Mouse (Mus musculus) CH12.LX (cell line): ENCODE results near the gene Ephb6. TPM values are rescaled to one million over a fixed set of nuclear protein-coding genes. Genes with fewer than 3 reads are reported as not detected.

Experiments used
- DNase-seq: peaks from one replicate; pipeline ENCODE4 v3.0.0-alpha.2; 2013; ENCODE audit errors: extremely low read depth
- H3K27ac ChIP-seq: 2 replicates; pipeline ENCODE4 v1.5.1; 2012; ENCODE audit warnings: low read depth, mild to moderate bottlenecking, control low read depth, moderate library complexity; ENCODE audit not compliant: insufficient read depth
- H3K27me3 ChIP-seq: replicated peaks from 2 replicates; pipeline ENCODE3; 2012; ENCODE audit warnings: inconsistent platforms
- H3K36me3 ChIP-seq, 2 experiments: replicated peaks in 1 of 2; 2 replicates each; pipeline versions ENCODE3 to v1.6.1; 2012; ENCODE audit warnings: inconsistent platforms in 1 of 2, low read length in 1 of 2, mild to moderate bottlenecking in 1 of 2, mixed read lengths in 1 of 2, moderate library complexity in 1 of 2; ENCODE audit not compliant: control insufficient read depth in 1 of 2, insufficient read depth in 1 of 2
- H3K4me1 ChIP-seq, 2 experiments: 2 replicates each; pipeline ENCODE4 v1.6.1; 2012; ENCODE audit warnings: inconsistent platforms in 1 of 2, moderate library complexity in 1 of 2; ENCODE audit not compliant: insufficient read depth in 2 of 2, control insufficient read depth in 1 of 2
- H3K4me2 ChIP-seq: 2 replicates; pipeline ENCODE4 v1.6.1; 2012; ENCODE audit warnings: low read depth, mild to moderate bottlenecking, control low read depth; ENCODE audit not compliant: poor library complexity, insufficient read depth, severe bottlenecking
- H3K4me3 ChIP-seq, 3 experiments: fragments of 150-350 bp in 1 of 3; sonication (generic) in 1 of 3; replicated peaks in 1 of 3; 2 replicates each; pipeline versions ENCODE3 to v1.5.1; 2011 to 2012; ENCODE audit warnings: low read depth in 2 of 3, low read length in 2 of 3, mild to moderate bottlenecking in 2 of 3, moderate library complexity in 2 of 3, control low read depth in 1 of 3, improper control_type of control experiment in 1 of 3, inconsistent platforms in 1 of 3, mixed read lengths in 1 of 3; ENCODE audit not compliant: poor library complexity in 1 of 3
- H3K79me2 ChIP-seq: replicated peaks from 2 replicates; pipeline ENCODE4 v1.6.1; 2012; ENCODE audit warnings: mild to moderate bottlenecking, moderate library complexity; ENCODE audit not compliant: control insufficient read depth, poor library complexity, insufficient read depth, severe bottlenecking; ENCODE audit errors: extremely low read depth
- H3K9ac ChIP-seq: 2 replicates; pipeline ENCODE4 v1.6.1; 2012; ENCODE audit warnings: low read depth, mild to moderate bottlenecking, control low read depth, moderate library complexity; ENCODE audit not compliant: insufficient read depth
- H3K9me3 ChIP-seq: replicated peaks from 2 replicates; pipeline ENCODE3; 2012; ENCODE audit warnings: low read length, inconsistent platforms, mixed read lengths
- CTCF ChIP-seq, 2 experiments: IDR thresholded peaks in 1 of 2; conservative IDR thresholded peaks in 1 of 2; 2 replicates each; pipeline ENCODE4 v1.5.1; 2011 to 2012; ENCODE audit warnings: low read depth in 2 of 2, low read length in 2 of 2, improper control_type of control experiment in 1 of 2, inconsistent platforms in 1 of 2, mild to moderate bottlenecking in 1 of 2, moderate library complexity in 1 of 2
- MAZ ChIP-seq: IDR thresholded peaks from 2 replicates; pipeline ENCODE4 v1.6.1; 2012; ENCODE audit warnings: low read depth, mild to moderate bottlenecking, inconsistent platforms, low read length, improper control_type of control experiment, moderate library complexity
- PAX5 ChIP-seq: IDR thresholded peaks from 2 replicates; pipeline ENCODE4 v1.6.1; 2012; ENCODE audit warnings: low read length, inconsistent platforms, mixed read lengths
- RAD21 ChIP-seq: IDR thresholded peaks from 2 replicates; pipeline ENCODE4 v1.6.1; 2011; ENCODE audit warnings: low read depth, mild to moderate bottlenecking, low read length, improper control_type of control experiment, moderate library complexity
- SIN3A ChIP-seq: IDR thresholded peaks from 2 replicates; pipeline ENCODE4 v1.6.1; 2012; ENCODE audit warnings: low read length, improper control_type of control experiment, inconsistent platforms
- SMC3 ChIP-seq: IDR thresholded peaks from 2 replicates; pipeline ENCODE4 v1.6.1; 2011; ENCODE audit warnings: low read depth, low read length, improper control_type of control experiment
- TBP ChIP-seq: conservative IDR thresholded peaks from 2 replicates; pipeline ENCODE4 v1.6.1; 2011; ENCODE audit warnings: low read depth, low read length, improper control_type of control experiment
- dilution Hi-C: fragments of 300-500 bp; cut with MboI; formaldehyde crosslinking; loops from 2 replicates; pipeline ENCODE4 v1.14.3; 2020; ENCODE audit warnings: low sequenced_read_pairs; ENCODE audit not compliant: extremely low pct_unique_long_range_greater_than_20kb, extremely low pct_ligation_motif_present
- in situ Hi-C: fragments of 300-500 bp; cut with MboI; formaldehyde crosslinking; loops from 3 replicates; pipeline ENCODE4 v1.14.3; 2019; ENCODE audit warnings: low sequenced_read_pairs, low pct_ligation_motif_present, low pct_unique_long_range_greater_than_20kb, mixed read lengths
- polyA plus RNA-seq: library from polyadenylated mRNA; unstranded; fragments of >175 nt; gene quantifications from 2 replicates; pipeline ENCODE4 v1.2.1, GENCODE M21; 2012; ENCODE audit warnings: low read depth; ENCODE audit not compliant: insufficient read length
- total RNA-seq, 2 experiments: library from RNA; depleted of rRNA; stranded (reverse); fragments of 300-350 nt in 1 of 2; fragments of >200 nt in 1 of 2; gene quantifications; 2 replicates each; pipeline ENCODE4 v1.2.3; 2012 to 2014

Gene Ephb6
- total and polyA plus RNA-seq, 3 experiments: not detected

- in situ Hi-C loops (no loop called here), dilution Hi-C loops (no loop called here)
- H3K9me3 ChIP-seq: no peaks in the 10 kb centered on the region
- H3K27ac ChIP-seq: no peak overlapping the region
- DNase-seq: peak; percentile 34
- no peak overlapping the region for H3K4me2 ChIP-seq
- no peak overlapping the region for H3K4me3 ChIP-seq
- no peaks in the 10 kb centered on the region for H3K36me3 ChIP-seq
- H3K9ac ChIP-seq: no peak overlapping the region
- H3K27me3 ChIP-seq: no peaks in the 10 kb centered on the region
- TF ChIP-seq CTCF (conservative IDR thresholded peaks at IDR 0.05 in 1 of 2, IDR thresholded peaks at IDR 0.05 in 1 of 2; ENCODE audit: low read depth in 2 of 2, low read length in 2 of 2): peak; percentile 35 to 44; a peak in 3 of 4 replicates
- no peak for TF ChIP-seq TBP
- TF ChIP-seq RAD21: peak; percentile 33
- no peak for TF ChIP-seq SMC3
- TF ChIP-seq MAZ: no peak
- TF ChIP-seq PAX5: no peak
- TF ChIP-seq SIN3A: no peak
- TF ChIP-seq, all 38 proteins: peak for 2
- H3K4me1 ChIP-seq: no peaks in the 10 kb centered on the region
- no peaks in the 10 kb centered on the region for H3K79me2 ChIP-seq
Measured at GRCm38 (mm10) chr6:41662320-41662719, 57.0 kb downstream of the Ephb6 start.

Other genes starting within 250 kb of the Ephb6 start
- not detected in 2 replicates for gene Prss3, start 227.8 kb upstream of the Ephb6 start, total RNA-seq (2012; rRNA removed)
- not detected in 2 replicates for gene Prss3, start 227.8 kb upstream of the Ephb6 start, total RNA-seq (2014; rRNA removed)
- not detected in 2 replicates for gene Prss3, start 227.8 kb upstream of the Ephb6 start, polyA plus RNA-seq
- not detected in 2 replicates for gene Gm5771, start 213.1 kb upstream of the Ephb6 start, total RNA-seq (2012; rRNA removed)
- gene Gm5771, start 213.1 kb upstream of the Ephb6 start, total RNA-seq (2014; rRNA removed): not detected in 2 replicates
- gene Gm5771, start 213.1 kb upstream of the Ephb6 start, polyA plus RNA-seq: not detected in 2 replicates
- not detected in 2 replicates for gene Gm10334, start 159.3 kb upstream of the Ephb6 start, total RNA-seq (2012; rRNA removed)
- not detected in 2 replicates for gene Gm10334, start 159.3 kb upstream of the Ephb6 start, total RNA-seq (2014; rRNA removed)
- not detected in 2 replicates for gene Gm10334, start 159.3 kb upstream of the Ephb6 start, polyA plus RNA-seq
- gene Prss1, start 146.6 kb upstream of the Ephb6 start, total RNA-seq (2012; rRNA removed): not detected in 2 replicates
- gene Prss1, start 146.6 kb upstream of the Ephb6 start, total RNA-seq (2014; rRNA removed): not detected in 2 replicates
- gene Prss1, start 146.6 kb upstream of the Ephb6 start, polyA plus RNA-seq: not detected in 2 replicates
- gene Prss2, start 83.7 kb upstream of the Ephb6 start, total RNA-seq (2012; rRNA removed): not detected in 2 replicates
- not detected in 2 replicates for gene Prss2, start 83.7 kb upstream of the Ephb6 start, total RNA-seq (2014; rRNA removed)
- gene Prss2, start 83.7 kb upstream of the Ephb6 start, polyA plus RNA-seq: not detected in 2 replicates
- not detected in 2 replicates for gene Trpv6, start 30.9 kb downstream of the Ephb6 start, total RNA-seq (2012; rRNA removed)
- gene Trpv6, start 30.9 kb downstream of the Ephb6 start, total RNA-seq (2014; rRNA removed): not detected in 2 replicates
- not detected in 2 replicates for gene Trpv6, start 30.9 kb downstream of the Ephb6 start, polyA plus RNA-seq
- not detected in 2 replicates for gene Trpv5, start 75.3 kb downstream of the Ephb6 start, total RNA-seq (2012; rRNA removed)
- not detected in 2 replicates for gene Trpv5, start 75.3 kb downstream of the Ephb6 start, total RNA-seq (2014; rRNA removed)
- not detected in 2 replicates for gene Trpv5, start 75.3 kb downstream of the Ephb6 start, polyA plus RNA-seq
- gene Llcfc1, start 78.9 kb downstream of the Ephb6 start, total RNA-seq (2012; rRNA removed): not detected in 2 replicates
- not detected in 2 replicates for gene Llcfc1, start 78.9 kb downstream of the Ephb6 start, total RNA-seq (2014; rRNA removed)
- gene Llcfc1, start 78.9 kb downstream of the Ephb6 start, polyA plus RNA-seq: not detected in 2 replicates
- gene Kel, start 98.9 kb downstream of the Ephb6 start, total RNA-seq (2012; rRNA removed): not detected in 2 replicates
- gene Kel, start 98.9 kb downstream of the Ephb6 start, total RNA-seq (2014; rRNA removed): not detected in 2 replicates
- gene Kel, start 98.9 kb downstream of the Ephb6 start, polyA plus RNA-seq: not detected in 2 replicates
- not detected in 2 replicates for gene Olfr459, start 169.7 kb downstream of the Ephb6 start, total RNA-seq (2012; rRNA removed)
- not detected in 2 replicates for gene Olfr459, start 169.7 kb downstream of the Ephb6 start, total RNA-seq (2014; rRNA removed)
- not detected in 2 replicates for gene Olfr459, start 169.7 kb downstream of the Ephb6 start, polyA plus RNA-seq
- gene Pip, start 242.1 kb downstream of the Ephb6 start, total RNA-seq (2012; rRNA removed): not detected in 2 replicates
- gene Pip, start 242.1 kb downstream of the Ephb6 start, total RNA-seq (2014; rRNA removed): not detected in 2 replicates
- not detected in 2 replicates for gene Pip, start 242.1 kb downstream of the Ephb6 start, polyA plus RNA-seq
- gene Sval2, start 247.5 kb downstream of the Ephb6 start, total RNA-seq (2012; rRNA removed): not detected in 2 replicates
- gene Sval2, start 247.5 kb downstream of the Ephb6 start, total RNA-seq (2014; rRNA removed): not detected in 2 replicates
- gene Sval2, start 247.5 kb downstream of the Ephb6 start, polyA plus RNA-seq: not detected in 2 replicates